10 mouse cellular contexts compared by ENCODE assay signal in genomic region chr2:26661768-26662508, GRCm38 (mm10). TPM values are rescaled to one million over a fixed set of nuclear protein-coding genes. Genes with fewer than 3 reads are reported as not detected.
DNase-seq lines count a peak whose midpoint lies in the region; ATAC-seq and TF ChIP-seq lines count a peak whose summit lies in the region.
"Had no signal": no experiment of that assay in that cellular context is flagged by ENCODE, and none has a peak within 500 bp of the region (broad histone marks: within the 10 kb centered on the region; RNA-seq: fewer than 3 reads in every experiment).

No protein-coding gene starts in this region.

- peak; percentile 45 for TF ChIP-seq CTCF in ES-Bruce4 (IDR thresholded peaks at IDR 0.05; ENCODE audit: low read depth, low read length)

- no peaks in the 10 kb centered on the region for H3K4me1 ChIP-seq in ES-Bruce4 (ENCODE audit: control insufficient read depth, insufficient read depth, low read length)
- peaks cover 5% of the 10 kb centered on the region; the same call in 1 of the 2 replicates for H3K4me1 ChIP-seq in hindbrain, embryonic 13.5 days (replicated peaks)
- no peaks in the 10 kb centered on the region for H3K4me1 ChIP-seq in midbrain, embryonic 12.5 days

- 0 out of 2 replicates have a peak overlapping the region, but pooled peaks have one; percentile 0 for H3K9ac ChIP-seq in ES-Bruce4 (ENCODE audit: low read depth, poor library complexity, severe bottlenecking)
- peak overlapping the region; percentile 59 for H3K9ac ChIP-seq in hindbrain, embryonic 13.5 days
- H3K9ac ChIP-seq in midbrain, embryonic 12.5 days (replicated peaks), result peak overlapping the region; percentile 37

- peaks cover 13% of the 10 kb centered on the region for H3K9me3 ChIP-seq in ES-Bruce4 (replicated peaks; ENCODE audit: control insufficient read depth, insufficient read depth, low read length, poor library complexity, severe bottlenecking)
- no peaks in the 10 kb centered on the region for H3K9me3 ChIP-seq in hindbrain, embryonic 13.5 days
- no peaks in the 10 kb centered on the region for H3K9me3 ChIP-seq in midbrain, embryonic 12.5 days

- no peak for TF ChIP-seq POLR2A in ES-Bruce4 (IDR thresholded peaks at IDR 0.05; ENCODE audit: insufficient read depth, low read length)

- peak overlapping the region; percentile 61 for H3K4me2 ChIP-seq in hindbrain, embryonic 13.5 days
- H3K4me2 ChIP-seq in midbrain, embryonic 12.5 days (replicated peaks), result peak overlapping the region; percentile 62

- H3K27me3 ChIP-seq in ES-Bruce4 (ENCODE audit: control insufficient read depth, insufficient read depth, low read length, poor library complexity, severe bottlenecking), result no peaks in the 10 kb centered on the region
- H3K27me3 ChIP-seq in hindbrain, embryonic 13.5 days, result 0 out of 2 replicates have a peak, but pooled peaks cover 1% of the 10 kb centered on the region
- peaks cover 4% of the 10 kb centered on the region; the same call in 1 of the 2 replicates for H3K27me3 ChIP-seq in midbrain, embryonic 12.5 days

- H3K4me3 ChIP-seq in ES-Bruce4 (ENCODE audit: low read depth, low read length), result no peak overlapping the region
- H3K4me3 ChIP-seq in hindbrain, embryonic 13.5 days, result peak overlapping the region; percentile 35
- H3K4me3 ChIP-seq in midbrain, embryonic 12.5 days, result peak overlapping the region; percentile 34

- no peak overlapping the region for H3K27ac ChIP-seq in ES-Bruce4 (ENCODE audit: insufficient read depth, low read length)
- no peak overlapping the region for H3K27ac ChIP-seq in hindbrain, embryonic 13.5 days
- H3K27ac ChIP-seq in midbrain, embryonic 12.5 days (replicated peaks), result no peak overlapping the region

- H3K36me3 ChIP-seq in ES-Bruce4 (ENCODE audit: control insufficient read depth, insufficient read depth, low read length, poor library complexity, severe bottlenecking), result no peaks in the 10 kb centered on the region
- no peaks in the 10 kb centered on the region for H3K36me3 ChIP-seq in hindbrain, embryonic 13.5 days
- no peaks in the 10 kb centered on the region for H3K36me3 ChIP-seq in midbrain, embryonic 12.5 days

- 41% methylated on average over 29 of the region's 29 CpGs for WGBS in hindbrain, embryonic 13.5 days
- WGBS in midbrain, embryonic 12.5 days, result 46% methylated on average over 29 of the region's 29 CpGs

- peak; percentile 87 for DNase-seq in heart, adult 11 months
- DNase-seq in heart, adult 18-20 months, result no peak
- no peak for DNase-seq in yolk sac, embryonic 10.5 days (ENCODE audit: low spot score)
- no peak for DNase-seq in adrenal gland, postnatal 25 days
- DNase-seq: adrenal gland, adult 8-10 months had no signal

- ATAC-seq in hindbrain, embryonic 13.5 days (ENCODE audit: low FRiP score), result no peak
- no peak for ATAC-seq in midbrain, embryonic 12.5 days (ENCODE audit: low FRiP score, low read depth)
- ATAC-seq in megakaryocyte-erythroid progenitor cell, adult 5-6 weeks (replicated peaks; ENCODE audit: low FRiP score, low TSS enrichment, poor library complexity, severe bottlenecking), result no peak

- no peak for TF ChIP-seq EP300 in ES-Bruce4 (IDR thresholded peaks at IDR 0.05; ENCODE audit: insufficient read depth, low read depth, low read length)

RNA-seq across cellular contexts. Expression of gene Lcn4, which starts 9.1 kb away (rescaled TPM):
- not detected for total RNA-seq in heart, adult 18-20 months (2021)
- polyA plus RNA-seq in ES-Bruce4 (2011; ENCODE audit: insufficient read depth, insufficient read length, low read depth, missing spikeins), result not detected in 2 replicates
- polyA plus RNA-seq in hindbrain, embryonic 13.5 days (2015; fragmentation: Nextera tagmentation; extraction: Ambion mirVana), result not detected in 2 replicates
- not detected in 2 replicates for polyA plus RNA-seq in midbrain, embryonic 12.5 days (2016; fragmentation: Nextera tagmentation; extraction: Ambion mirVana)
- not detected in 2 replicates for total RNA-seq in megakaryocyte-erythroid progenitor cell, adult 5-6 weeks (2014; fragmentation: Nextera tagmentation)
- not detected in 2 replicates for total RNA-seq in megakaryocyte-erythroid progenitor cell, adult 5-6 weeks (2017)
- not detected in 2 replicates for total RNA-seq in adrenal gland, postnatal 25 days (2021)
- total RNA-seq: adrenal gland, adult 8-10 months; left cerebral cortex, postnatal 4 days had no signal

RNA-seq across cellular contexts. Expression of gene Fam69b, which starts 33.7 kb away (rescaled TPM):
- 10 to 100 TPM; 22.0 to 22.2 TPM for total RNA-seq in heart, adult 18-20 months (2021)
- polyA plus RNA-seq in ES-Bruce4 (2011; ENCODE audit: insufficient read depth, insufficient read length, low read depth, missing spikeins), result 4.9 and 5.3 TPM in 2 replicates
- 109 and 117 TPM in 2 replicates for polyA plus RNA-seq in hindbrain, embryonic 13.5 days (2015; fragmentation: Nextera tagmentation; extraction: Ambion mirVana)
- polyA plus RNA-seq in midbrain, embryonic 12.5 days (2016; fragmentation: Nextera tagmentation; extraction: Ambion mirVana), result 75.1 and 77.5 TPM in 2 replicates
- total RNA-seq in megakaryocyte-erythroid progenitor cell, adult 5-6 weeks (2014; fragmentation: Nextera tagmentation), result 5.7 and 7.7 TPM in 2 replicates
- 6.8 and 8.0 TPM in 2 replicates for total RNA-seq in megakaryocyte-erythroid progenitor cell, adult 5-6 weeks (2017)
- total RNA-seq in adrenal gland, postnatal 25 days (2021), result 6.6 and 9.8 TPM in 2 replicates

RNA-seq across cellular contexts. Expression of gene Agpat2, which starts 57.7 kb away (rescaled TPM):
- total RNA-seq in heart, adult 18-20 months (2021), result 10 to 100 TPM; 53.9 to 88.6 TPM
- 19.7 and 21.0 TPM in 2 replicates for polyA plus RNA-seq in ES-Bruce4 (2011; ENCODE audit: insufficient read depth, insufficient read length, low read depth, missing spikeins)
- 6.8 and 7.0 TPM in 2 replicates for polyA plus RNA-seq in hindbrain, embryonic 13.5 days (2015; fragmentation: Nextera tagmentation; extraction: Ambion mirVana)
- 6.9 and 9.6 TPM in 2 replicates for polyA plus RNA-seq in midbrain, embryonic 12.5 days (2016; fragmentation: Nextera tagmentation; extraction: Ambion mirVana)
- 14.8 and 15.2 TPM in 2 replicates for total RNA-seq in megakaryocyte-erythroid progenitor cell, adult 5-6 weeks (2014; fragmentation: Nextera tagmentation)
- total RNA-seq in megakaryocyte-erythroid progenitor cell, adult 5-6 weeks (2017), result 9.9 and 11.8 TPM in 2 replicates
- 290 and 352 TPM in 2 replicates for total RNA-seq in adrenal gland, postnatal 25 days (2021)

Comparison
In these comparisons a context has a peak if more than half of its experiments do, and no peak if none do; other contexts are left out.
1. H3K9ac ChIP-seq: peak in every context shown above with its lines; median percentile 59 in hindbrain, embryonic 13.5 days; 37 in midbrain, embryonic 12.5 days; 0 in ES-Bruce4.